Mouse (Mus musculus) forebrain, embryonic 15.5 days (tissue): ENCODE measurements around the gene Hrg. TPM values are rescaled to one million over a fixed set of nuclear protein-coding genes. Genes with fewer than 3 reads are reported as not detected.
"Not testable (repeated sequence)": the region's sequence is repeated elsewhere in the genome, so short reads cannot be mapped to it uniquely, and the experiment has no call there.

ENCODE experiments used
- ATAC-seq: fragments of 200-750 bp; cut with Nextera tagmentation; replicated peaks from 2 replicates; pipeline ENCODE4 v1.8.0; 2017; ENCODE audit warnings: mild to moderate bottlenecking, moderate TSS enrichment, moderate library complexity
- H3K27ac ChIP-seq: fragments of 300-500 bp; sonication (generic); replicated peaks from 2 replicates; pipeline ENCODE4 v1.5.1; 2015; ENCODE audit warnings: mild to moderate bottlenecking, inconsistent platforms
- H3K27me3 ChIP-seq: fragments of 300-500 bp; sonication (generic); 2 replicates; pipeline ENCODE4 v1.6.1; 2015; ENCODE audit warnings: inconsistent platforms
- H3K36me3 ChIP-seq: fragments of 300-500 bp; sonication (generic); 2 replicates; pipeline ENCODE4 v1.6.1; 2015; ENCODE audit warnings: mild to moderate bottlenecking, inconsistent platforms
- H3K4me1 ChIP-seq: fragments of 300-500 bp; sonication (generic); 2 replicates; pipeline ENCODE4 v1.6.1; 2015; ENCODE audit warnings: inconsistent platforms
- H3K4me2 ChIP-seq: fragments of 300-500 bp; sonication (generic); replicated peaks from 2 replicates; pipeline ENCODE4 v1.6.1; 2015; ENCODE audit warnings: mild to moderate bottlenecking, inconsistent platforms
- H3K4me3 ChIP-seq: fragments of 300-500 bp; sonication (generic); 2 replicates; pipeline ENCODE4 v1.5.1; 2015; ENCODE audit warnings: mild to moderate bottlenecking, inconsistent platforms
- H3K9ac ChIP-seq: fragments of 300-500 bp; sonication (generic); replicated peaks from 2 replicates; pipeline ENCODE4 v1.6.1; 2015; ENCODE audit warnings: mild to moderate bottlenecking, inconsistent platforms
- H3K9me3 ChIP-seq: fragments of 300-500 bp; sonication (generic); 2 replicates; pipeline ENCODE4 v1.6.1; 2016; ENCODE audit warnings: inconsistent platforms
- WGBS: fragments of 180-500 bp; shearing (Covaris S2); methylation state at CpG from one replicate; pipeline ENCODE4 v1.1.7; 2015; ENCODE audit warnings: mixed read lengths; 5-methylcytosine and 5-hydroxymethylcytosine counted together
- polyA plus RNA-seq: library from polyadenylated mRNA; unstranded; fragments of >200 nt; fragmentation: Nextera tagmentation; extraction: Ambion mirVana; gene quantifications from 2 replicates; pipeline ENCODE4 v1.2.1, GENCODE M21; 2015

The Hrg gene
- polyA plus RNA-seq, 1 experiment from 2014 or later, result not detected

DNA sequence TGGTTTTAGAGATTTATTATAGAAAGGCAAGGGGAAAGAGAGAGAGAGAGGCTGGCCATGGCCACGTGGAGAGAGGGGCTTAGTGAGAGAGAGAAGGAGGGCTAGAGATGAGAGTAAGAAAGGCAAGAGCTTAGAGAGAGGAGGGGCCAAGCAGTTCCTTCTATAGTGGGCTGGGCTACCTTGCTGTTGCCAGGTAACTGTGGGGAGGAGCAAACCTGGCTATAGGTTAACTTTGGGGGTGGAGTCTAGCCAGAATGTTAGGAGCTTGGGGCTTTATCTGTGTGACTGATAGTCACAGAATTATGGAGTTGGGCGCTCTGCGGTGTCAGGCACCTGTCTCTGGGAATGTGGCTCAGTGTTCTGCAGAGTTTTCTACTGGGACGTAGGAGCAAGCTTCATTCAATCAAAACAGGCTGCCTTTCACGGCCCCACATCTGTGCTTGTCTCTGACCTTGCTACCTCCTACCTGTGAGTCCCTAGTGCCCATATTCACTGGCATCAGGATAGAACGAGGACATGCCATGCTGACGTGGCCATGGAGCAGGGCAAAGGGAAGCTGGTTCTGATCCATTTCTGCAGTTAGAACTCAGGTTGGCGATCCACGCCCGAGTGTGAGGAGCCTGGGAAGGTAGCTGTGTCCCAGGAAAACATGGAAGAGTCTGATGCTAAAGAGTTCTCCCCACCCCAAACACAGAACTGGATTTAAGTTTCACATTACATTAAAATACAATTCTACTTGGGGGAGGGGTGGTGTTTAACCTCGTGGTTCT, 19.3 kb upstream of the Hrg start:
- H3K4me3 ChIP-seq, result no peak overlapping the region
- no peaks in the 10 kb centered on the region for H3K4me1 ChIP-seq
- no peak overlapping the region for H3K27ac ChIP-seq
- H3K36me3 ChIP-seq, result no peaks in the 10 kb centered on the region
- 84% methylated on average over 11 of the region's 11 CpGs for WGBS
- H3K9me3 ChIP-seq, result no peaks in the 10 kb centered on the region
- no peak for ATAC-seq
- H3K9ac ChIP-seq, result no peak overlapping the region
- no peak overlapping the region for H3K4me2 ChIP-seq
- H3K27me3 ChIP-seq, result no peaks in the 10 kb centered on the region

DNA sequence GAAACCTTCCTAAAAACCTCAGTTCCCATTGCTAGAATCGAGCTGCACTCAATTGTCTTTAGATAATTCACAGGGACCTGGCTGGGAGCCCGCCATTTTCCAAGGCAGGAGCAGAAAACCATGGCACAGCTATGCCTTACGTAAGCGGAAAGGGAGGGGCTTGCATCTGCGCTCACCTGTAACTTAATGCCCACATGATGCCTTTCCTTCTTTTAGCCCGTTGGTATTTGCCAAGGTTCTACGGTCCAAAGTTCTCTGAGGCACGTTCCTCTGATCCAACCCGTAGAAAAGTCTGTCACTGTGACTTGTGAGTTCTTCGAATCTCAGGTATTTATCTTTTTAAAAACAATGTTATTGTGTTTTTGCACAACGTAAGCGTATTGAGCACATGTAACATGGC, 13.2 kb upstream of the Hrg start:
- ATAC-seq, result no peak
- 88% methylated on average over 12 of the region's 12 CpGs for WGBS
- H3K36me3 ChIP-seq, result no peaks in the 10 kb centered on the region
- no peaks in the 10 kb centered on the region for H3K9me3 ChIP-seq
- no peak overlapping the region for H3K9ac ChIP-seq
- H3K27ac ChIP-seq, result no peak overlapping the region
- H3K4me1 ChIP-seq, result no peaks in the 10 kb centered on the region
- H3K4me2 ChIP-seq, result no peak overlapping the region
- H3K4me3 ChIP-seq, result no peak overlapping the region
- H3K27me3 ChIP-seq, result no peaks in the 10 kb centered on the region

DNA sequence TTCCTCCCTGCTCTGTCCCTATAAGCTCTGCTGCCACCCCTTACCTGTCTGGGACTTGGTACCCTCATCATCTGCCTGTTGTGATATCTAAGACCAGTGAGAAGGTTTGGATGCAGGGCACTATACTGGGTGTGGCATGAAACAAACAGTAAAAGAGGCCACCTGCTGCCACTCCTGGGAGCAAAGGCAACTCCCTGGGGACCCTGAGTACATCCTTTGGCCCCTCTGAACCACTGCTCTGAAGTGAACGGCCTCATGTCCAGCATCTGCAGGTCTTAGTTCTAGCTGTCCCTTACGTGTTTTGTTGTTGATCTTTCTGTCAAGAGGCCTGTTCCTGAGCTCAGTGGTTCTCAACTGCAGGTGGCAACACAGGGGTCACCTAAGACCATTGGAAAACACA, 12.3 kb upstream of the Hrg start:
- Histone ChIP-seq H3K9ac (no peak overlapping the region), H3K9me3 (no peaks in the 10 kb centered on the region), H3K27me3 (no peaks in the 10 kb centered on the region), H3K4me1 (no peaks in the 10 kb centered on the region), H3K27ac (no peak overlapping the region), H3K4me2 (no peak overlapping the region), H3K4me3 (no peak overlapping the region), H3K36me3 (no peaks in the 10 kb centered on the region)
- 81% methylated on average over 2 of the region's 2 CpGs for WGBS
- no peak for ATAC-seq

DNA sequence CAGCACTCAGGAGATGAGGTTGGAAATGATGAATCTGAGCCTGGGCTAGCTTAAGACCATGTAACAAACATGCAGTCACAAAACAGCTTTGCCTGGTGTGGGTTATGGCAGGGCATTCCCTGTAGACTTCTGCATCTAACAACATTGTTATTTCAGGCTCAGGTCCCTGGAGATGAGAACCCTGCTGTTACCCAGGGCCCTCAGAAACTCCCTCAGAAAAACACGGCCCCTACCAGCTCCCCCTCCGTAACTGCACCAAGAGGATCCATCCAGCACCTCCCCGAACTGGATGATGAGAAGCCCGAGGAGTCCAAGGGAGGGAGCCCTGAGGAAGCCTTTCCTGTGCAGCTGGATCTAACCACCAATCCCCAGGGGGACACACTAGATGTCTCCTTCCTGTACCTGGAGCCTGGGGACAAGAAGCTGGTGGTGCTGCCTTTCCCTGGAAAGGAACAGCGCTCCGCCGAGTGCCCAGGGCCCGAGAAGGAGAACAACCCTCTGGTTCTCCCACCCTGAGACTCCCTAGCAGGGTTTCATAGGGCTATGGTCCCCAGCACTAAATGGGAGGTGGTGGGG, 11.7 kb upstream of the Hrg start:
- no peaks in the 10 kb centered on the region for H3K9me3 ChIP-seq
- no peaks in the 10 kb centered on the region for H3K36me3 ChIP-seq
- H3K4me1 ChIP-seq, result no peaks in the 10 kb centered on the region
- no peak overlapping the region for H3K4me3 ChIP-seq
- no peak overlapping the region for H3K9ac ChIP-seq
- H3K27me3 ChIP-seq, result no peaks in the 10 kb centered on the region
- ATAC-seq, result no peak
- no peak overlapping the region for H3K4me2 ChIP-seq
- H3K27ac ChIP-seq, result no peak overlapping the region
- 88% methylated on average over 8 of the region's 8 CpGs for WGBS

DNA sequence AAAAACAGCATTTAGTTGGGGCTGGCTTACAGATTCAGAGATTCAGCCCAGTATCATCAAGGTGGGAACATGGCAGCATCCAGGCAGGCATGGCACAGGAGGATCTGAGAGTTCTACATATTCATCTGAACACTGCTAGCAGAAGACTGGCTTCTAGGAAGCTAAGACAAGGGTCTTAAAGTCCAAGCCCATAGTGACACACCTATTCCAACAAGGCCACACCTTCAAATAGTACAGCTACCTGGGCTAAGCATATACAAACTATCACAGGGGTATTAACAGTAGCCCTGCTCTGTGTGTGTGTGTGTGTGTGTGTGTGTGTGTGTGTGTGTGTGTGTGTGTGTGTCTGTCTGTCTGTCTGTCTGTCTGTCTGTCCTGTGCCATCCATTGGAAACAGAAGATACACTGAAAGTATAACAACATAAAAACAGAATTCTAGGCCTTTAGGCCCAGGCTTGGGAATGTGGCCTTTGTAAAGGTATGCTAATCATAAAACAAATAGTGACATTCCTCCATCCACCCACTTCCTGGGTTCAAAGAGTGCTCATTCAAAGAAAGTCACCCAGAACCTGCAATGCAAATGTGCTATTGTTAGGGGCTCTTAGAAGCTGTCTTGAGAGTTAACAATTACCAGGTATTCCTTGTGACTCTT, 8.9 kb upstream of the Hrg start:
- not testable (repeated sequence) for H3K4me1 ChIP-seq, H3K4me2 ChIP-seq, H3K9me3 ChIP-seq, H3K27me3 ChIP-seq, H3K9ac ChIP-seq, H3K36me3 ChIP-seq, H3K27ac ChIP-seq, H3K4me3 ChIP-seq, ATAC-seq

DNA sequence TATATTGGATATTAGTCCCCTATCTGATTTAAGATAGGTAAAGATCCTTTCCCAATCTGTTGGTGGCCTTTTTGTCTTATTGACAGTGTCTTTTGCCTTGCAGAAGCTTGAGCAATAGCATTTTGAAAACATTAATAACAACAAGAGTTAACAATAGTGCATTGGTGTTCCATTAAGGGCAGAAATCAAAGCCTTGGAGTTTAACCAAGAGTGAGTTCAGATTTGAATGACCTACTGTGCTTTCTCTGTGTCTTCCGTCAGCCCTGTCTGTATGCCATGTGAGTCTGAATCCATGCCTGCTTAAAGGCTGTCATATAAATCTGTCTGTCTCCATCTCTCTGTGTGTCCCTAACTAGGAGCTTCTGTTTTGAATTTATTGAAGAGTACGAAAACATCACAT, 3.5 kb upstream of the Hrg start:
- H3K27ac ChIP-seq, result no peak overlapping the region
- no peaks in the 10 kb centered on the region for H3K4me1 ChIP-seq
- H3K36me3 ChIP-seq, result no peaks in the 10 kb centered on the region
- no peak for ATAC-seq
- no peaks in the 10 kb centered on the region for H3K27me3 ChIP-seq
- H3K4me3 ChIP-seq, result no peak overlapping the region
- H3K9ac ChIP-seq, result no peak overlapping the region
- no peak overlapping the region for H3K4me2 ChIP-seq
- no peaks in the 10 kb centered on the region for H3K9me3 ChIP-seq
- 85% methylated on average over 2 of the region's 2 CpGs for WGBS

DNA sequence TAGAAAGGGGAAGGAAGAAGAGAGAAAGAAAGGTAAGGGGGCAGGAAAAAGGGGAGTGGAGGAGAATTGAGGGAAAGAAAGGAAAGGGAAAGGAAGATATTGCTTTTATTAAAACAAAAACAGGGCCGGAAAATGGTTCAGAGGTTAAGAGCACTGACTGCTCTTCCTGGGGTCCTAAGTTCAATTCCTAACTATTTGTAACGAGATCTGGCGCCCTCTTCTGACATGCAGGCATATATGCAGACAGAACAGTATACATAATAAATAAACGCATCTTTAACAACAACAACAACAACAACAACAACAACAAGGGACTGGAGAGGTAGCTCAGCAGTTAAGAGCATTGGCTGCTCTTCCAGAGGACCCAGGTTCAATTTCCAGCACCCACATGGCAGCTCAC, 2.2 kb downstream of the Hrg start:
- Histone ChIP-seq H3K4me2 (no peak overlapping the region), H3K9ac (no peak overlapping the region), H3K27ac (no peak overlapping the region), H3K4me3 (no peak overlapping the region), H3K36me3 (no peaks in the 10 kb centered on the region), H3K4me1 (no peaks in the 10 kb centered on the region), H3K27me3 (no peaks in the 10 kb centered on the region), H3K9me3 (no peaks in the 10 kb centered on the region)
- 44% methylated on average over 4 of the region's 4 CpGs for WGBS
- no peak for ATAC-seq

DNA sequence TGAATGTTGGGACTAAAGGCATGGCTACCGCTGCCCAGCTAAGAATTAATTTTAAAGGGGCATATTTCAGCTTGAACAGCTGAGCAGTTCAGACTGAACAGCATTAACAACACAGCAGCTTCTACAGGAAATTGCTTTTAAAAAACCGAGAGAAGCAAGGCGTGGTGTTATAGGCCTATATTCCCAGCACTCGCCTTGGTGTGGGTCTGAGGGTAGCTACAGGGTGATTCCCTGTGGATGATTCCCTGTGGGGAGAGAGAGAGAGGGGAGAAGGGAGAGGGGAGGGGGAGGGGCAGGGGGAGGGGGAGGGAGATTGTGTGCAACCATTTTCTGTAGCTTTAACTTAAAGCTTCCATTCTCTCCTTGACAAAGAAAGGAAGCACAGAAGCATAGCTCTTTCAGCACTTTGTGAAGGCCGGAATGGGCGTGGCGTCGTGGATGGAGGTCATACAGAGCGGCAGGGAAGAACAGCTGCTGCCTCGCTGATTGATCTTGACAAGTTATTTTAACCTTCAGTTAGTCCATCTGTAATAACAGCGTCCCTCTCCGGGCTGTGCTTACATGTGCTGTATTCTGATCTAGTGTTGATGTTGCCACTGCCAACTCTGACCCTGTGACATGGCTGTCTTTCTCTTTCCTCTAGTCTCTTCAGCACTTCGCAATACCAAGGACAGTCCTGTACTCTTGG, 4.7 kb downstream of the Hrg start:
- no peak; the same call in 1 of the 2 replicates for ATAC-seq
- no peak overlapping the region for H3K4me3 ChIP-seq

DNA sequence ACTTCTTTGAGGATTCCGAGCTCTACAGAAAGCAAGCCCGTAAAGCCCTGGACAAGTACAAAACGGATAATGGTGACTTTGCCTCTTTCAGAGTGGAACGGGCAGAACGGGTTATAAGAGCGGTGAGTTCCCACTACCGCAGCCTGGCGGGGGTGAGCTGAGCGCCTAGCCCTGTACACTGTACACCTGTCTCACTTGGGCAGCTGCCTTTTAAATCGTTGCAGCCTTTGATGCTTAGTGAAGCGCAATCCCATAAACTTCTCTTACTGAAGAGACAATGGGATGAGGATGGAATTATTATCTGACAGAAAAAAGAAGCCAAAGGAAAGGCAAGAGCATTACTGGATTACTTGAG, 5.2 kb downstream of the Hrg start:
- 71% methylated on average over 11 of the region's 11 CpGs for WGBS
- no peak overlapping the region for H3K4me2 ChIP-seq
- no peak for ATAC-seq

More for the DNA sequence above, 4.7 kb downstream of the Hrg start:
- Histone ChIP-seq H3K4me1 (no peaks in the 10 kb centered on the region), H3K27me3 (no peaks in the 10 kb centered on the region), H3K4me2 (no peak overlapping the region), H3K27ac (no peak overlapping the region), H3K36me3 (no peaks in the 10 kb centered on the region), H3K9ac (no peak overlapping the region), H3K9me3 (no peaks in the 10 kb centered on the region)
- WGBS, result 59% methylated on average over 13 of the region's 13 CpGs

DNA sequence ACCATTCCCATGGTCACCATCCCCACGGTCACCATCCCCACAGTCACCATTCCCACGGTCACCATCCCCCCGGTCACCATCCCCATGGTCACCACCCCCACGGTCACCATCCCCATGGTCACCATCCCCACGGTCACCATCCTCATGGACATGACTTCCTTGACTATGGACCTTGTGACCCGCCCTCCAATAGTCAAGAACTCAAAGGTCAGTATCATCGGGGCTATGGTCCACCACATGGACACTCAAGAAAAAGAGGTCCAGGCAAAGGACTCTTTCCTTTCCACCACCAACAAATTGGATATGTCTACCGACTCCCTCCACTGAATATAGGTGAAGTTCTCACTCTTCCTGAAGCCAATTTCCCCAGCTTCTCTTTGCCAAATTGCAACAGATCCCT, 10.2 kb downstream of the Hrg start:
- no peak overlapping the region for H3K4me2 ChIP-seq
- no peaks in the 10 kb centered on the region for H3K4me1 ChIP-seq
- ATAC-seq, result no peak
- no peak overlapping the region for H3K9ac ChIP-seq
- WGBS, result 93% methylated on average over 8 of the region's 8 CpGs
- H3K27ac ChIP-seq, result no peak overlapping the region
- H3K4me3 ChIP-seq, result no peak overlapping the region
- H3K27me3 ChIP-seq, result no peaks in the 10 kb centered on the region
- no peaks in the 10 kb centered on the region for H3K9me3 ChIP-seq
- no peaks in the 10 kb centered on the region for H3K36me3 ChIP-seq

More for the DNA sequence above, 5.2 kb downstream of the Hrg start:
- no peaks in the 10 kb centered on the region for H3K27me3 ChIP-seq
- H3K4me3 ChIP-seq, result no peak overlapping the region
- H3K36me3 ChIP-seq, result no peaks in the 10 kb centered on the region
- no peak overlapping the region for H3K9ac ChIP-seq
- no peak overlapping the region for H3K27ac ChIP-seq
- H3K9me3 ChIP-seq, result no peaks in the 10 kb centered on the region
- H3K4me1 ChIP-seq, result no peaks in the 10 kb centered on the region

DNA sequence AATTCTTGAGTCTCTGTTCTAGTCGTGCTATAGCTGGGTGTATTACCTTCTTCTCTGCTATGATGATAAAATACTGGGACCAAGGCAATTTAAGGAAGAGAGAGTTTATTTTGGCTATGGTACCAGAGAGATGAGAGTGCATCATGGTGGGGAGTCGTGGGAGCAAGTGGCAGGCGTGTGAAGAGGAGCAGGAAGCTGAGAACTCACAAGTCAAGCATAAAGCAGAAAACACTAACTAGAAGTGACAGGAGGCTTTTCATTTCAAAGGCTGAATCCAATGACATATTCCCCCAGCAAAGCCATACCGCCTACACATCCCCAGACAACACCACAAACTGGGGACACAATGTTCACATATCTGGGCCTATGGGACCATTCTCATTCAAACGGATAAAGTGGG, 11.4 kb downstream of the Hrg start:
- no peaks in the 10 kb centered on the region for H3K9me3 ChIP-seq
- H3K9ac ChIP-seq, result no peak overlapping the region
- WGBS, result 85% methylated on average over 5 of the region's 5 CpGs
- H3K27ac ChIP-seq, result no peak overlapping the region
- ATAC-seq, result no peak
- H3K27me3 ChIP-seq, result no peaks in the 10 kb centered on the region
- no peak overlapping the region for H3K4me3 ChIP-seq
- H3K4me2 ChIP-seq, result no peak overlapping the region
- no peaks in the 10 kb centered on the region for H3K4me1 ChIP-seq
- H3K36me3 ChIP-seq, result no peaks in the 10 kb centered on the region

DNA sequence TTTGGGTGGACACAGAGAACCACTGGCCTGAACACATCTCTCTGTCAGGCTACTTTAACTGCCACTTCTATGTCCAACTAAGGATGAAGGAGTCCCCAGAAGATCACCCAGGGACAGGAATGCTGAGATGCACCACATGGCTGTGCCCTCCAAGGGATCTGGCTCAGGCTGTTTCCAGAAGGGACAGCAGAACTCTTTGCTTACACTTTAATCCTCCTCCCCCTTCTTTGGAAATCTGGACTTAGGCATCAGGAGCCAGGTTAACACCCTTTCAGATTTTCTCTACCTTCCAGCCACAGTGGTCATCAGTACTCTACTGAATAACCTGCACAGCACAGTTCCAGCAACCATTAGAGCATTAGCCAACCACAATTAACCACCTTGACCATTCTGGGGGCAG, 12.4 kb downstream of the Hrg start:
- no peak for ATAC-seq
- no peak overlapping the region for H3K4me3 ChIP-seq
- H3K27ac ChIP-seq, result no peak overlapping the region
- H3K27me3 ChIP-seq, result no peaks in the 10 kb centered on the region
- H3K9ac ChIP-seq, result no peak overlapping the region
- no peaks in the 10 kb centered on the region for H3K4me1 ChIP-seq
- no peaks in the 10 kb centered on the region for H3K9me3 ChIP-seq
- no peak overlapping the region for H3K4me2 ChIP-seq
- no peaks in the 10 kb centered on the region for H3K36me3 ChIP-seq
